Mouse (Mus musculus) heart, postnatal 0 days (tissue): Measurements from ENCODE around the gene Arhgef15.

Experiments
- CTCF ChIP-seq: IDR thresholded peaks from 2 replicates; pipeline ENCODE4 v1.5.1; 2016; ENCODE audit warnings: antibody characterized with exemption, control low read depth, low read depth
- EP300 ChIP-seq: IDR thresholded peaks from 2 replicates; pipeline ENCODE4 v1.6.1; 2016; ENCODE audit warnings: antibody characterized with exemption, low read depth

- TF ChIP-seq CTCF = no peak
- no peak for TF ChIP-seq EP300
These were observed 4.3 kb upstream of the Arhgef15 start for GRCm38 (mm10) chr11:68961596-68961995.
